Mouse (Mus musculus): Measurements from ENCODE around the gene Atp6v0e. TPM values are rescaled to one million over a fixed set of nuclear protein-coding genes. Genes with fewer than 3 reads are reported as not detected.

Atp6v0e gene
- total and polyA plus RNA-seq, 3 experiments = 190 to 422 (median 226) TPM

- H3K4me3 ChIP-seq (replicated peaks in 1 of 3; ENCODE audit: low read depth in 2 of 3, low read length in 2 of 3, poor library complexity in 1 of 3) = no peak overlapping the region
- H3K27me3 ChIP-seq (replicated peaks) = no peaks in the 10 kb centered on the region
- H3K4me2 ChIP-seq (ENCODE audit: insufficient read depth, low read depth, poor library complexity, severe bottlenecking) = no peak overlapping the region
- peaks cover 11 to 55% of the 10 kb centered on the region in 2 experiments; a peak in 3 of 4 replicates for H3K4me1 ChIP-seq (ENCODE audit: control insufficient read depth in 1 of 2, insufficient read depth in 2 of 2)
- DNase-seq (ENCODE audit: extremely low read depth) = no peak
- no peak overlapping the region for H3K9ac ChIP-seq (ENCODE audit: insufficient read depth, low read depth)
- peaks cover 69 to 92% of the 10 kb centered on the region in 2 experiments for H3K36me3 ChIP-seq (replicated peaks in 1 of 2; ENCODE audit: control insufficient read depth in 1 of 2, insufficient read depth in 1 of 2, low read length in 1 of 2)
- H3K9me3 ChIP-seq (replicated peaks; ENCODE audit: low read length) = no peaks in the 10 kb centered on the region
- TF ChIP-seq MYC (IDR thresholded peaks at IDR 0.05; ENCODE audit: low read depth, low read length) = no peak
- TF ChIP-seq HCFC1 (IDR thresholded peaks at IDR 0.05; ENCODE audit: low read depth, low read length) = no peak
- no peak for TF ChIP-seq RCOR1 (conservative IDR thresholded peaks at IDR 0.05; ENCODE audit: low read depth, low read length)
- no peak for TF ChIP-seq ETS1 (conservative IDR thresholded peaks at IDR 0.05; ENCODE audit: low read depth, low read length)
- no peak for TF ChIP-seq JUND (conservative IDR thresholded peaks at IDR 0.05; ENCODE audit: low read depth, low read length)
- no peak overlapping the region for H3K27ac ChIP-seq (ENCODE audit: insufficient read depth, low read depth)
- H3K79me2 ChIP-seq (replicated peaks; ENCODE audit: control insufficient read depth, extremely low read depth, insufficient read depth, poor library complexity, severe bottlenecking) = no peaks in the 10 kb centered on the region
- dilution Hi-C loops (cut with MboI; ENCODE audit: extremely low pct_ligation_motif_present, extremely low pct_unique_long_range_greater_than_20kb, low sequenced_read_pairs) (no loop called here), in situ Hi-C loops (cut with MboI; ENCODE audit: low pct_ligation_motif_present, low pct_unique_long_range_greater_than_20kb, low sequenced_read_pairs) (no loop called here)
These were observed 44.5 kb upstream of the Atp6v0e start for GRCm38 (mm10) chr17:26618498-26618897.

GRCm38 (mm10) chr17:26619577-26619976, 43.5 kb upstream of the Atp6v0e start:
- Histone ChIP-seq H3K4me2 (ENCODE audit: insufficient read depth, low read depth, poor library complexity, severe bottlenecking) (no peak overlapping the region), H3K79me2 (replicated peaks; ENCODE audit: control insufficient read depth, extremely low read depth, insufficient read depth, poor library complexity, severe bottlenecking) (no peaks in the 10 kb centered on the region), H3K4me1 (ENCODE audit: control insufficient read depth in 1 of 2, insufficient read depth in 2 of 2) (peaks cover 11 to 55% of the 10 kb centered on the region in 2 experiments; a peak in 3 of 4 replicates), H3K4me3 (replicated peaks in 1 of 3; ENCODE audit: low read depth in 2 of 3, low read length in 2 of 3, poor library complexity in 1 of 3) (no peak overlapping the region), H3K9me3 (replicated peaks; ENCODE audit: low read length) (no peaks in the 10 kb centered on the region), H3K27me3 (replicated peaks) (no peaks in the 10 kb centered on the region), H3K9ac (ENCODE audit: insufficient read depth, low read depth) (no peak overlapping the region), H3K27ac (ENCODE audit: insufficient read depth, low read depth) (no peak overlapping the region), H3K36me3 (replicated peaks in 1 of 2; ENCODE audit: control insufficient read depth in 1 of 2, insufficient read depth in 1 of 2, low read length in 1 of 2) (peaks cover 70 to 92% of the 10 kb centered on the region in 2 experiments)
- no peak for DNase-seq (ENCODE audit: extremely low read depth)
- dilution Hi-C loops (cut with MboI; ENCODE audit: extremely low pct_ligation_motif_present, extremely low pct_unique_long_range_greater_than_20kb, low sequenced_read_pairs) = no loop called here
- TF ChIP-seq MEF2A (IDR thresholded peaks at IDR 0.05; ENCODE audit: borderline replicate concordance, low read depth, low read length) = no peak
- no peak for TF ChIP-seq USF2 (conservative IDR thresholded peaks at IDR 0.05; ENCODE audit: low read depth, low read length)
- no peak for TF ChIP-seq RCOR1 (conservative IDR thresholded peaks at IDR 0.05; ENCODE audit: low read depth, low read length)
- TF ChIP-seq E2F4 (IDR thresholded peaks at IDR 0.05; ENCODE audit: insufficient replicate concordance, low read depth, low read length) = no peak
- no peak for TF ChIP-seq POLR2AphosphoS2 (IDR thresholded peaks at IDR 0.05; ENCODE audit: low read depth, low read length)
- no peak for TF ChIP-seq GABPA (IDR thresholded peaks at IDR 0.05; ENCODE audit: insufficient replicate concordance, low read depth, low read length)
- TF ChIP-seq KAT2A (IDR thresholded peaks at IDR 0.05; ENCODE audit: insufficient replicate concordance, low read length) = no peak
- no peak for TF ChIP-seq ELF1 (IDR thresholded peaks at IDR 0.05; ENCODE audit: low read depth, low read length)
- TF ChIP-seq PAX5 (IDR thresholded peaks at IDR 0.05; ENCODE audit: low read length) = no peak
- TF ChIP-seq MAFK (IDR thresholded peaks at IDR 0.05; ENCODE audit: insufficient replicate concordance, low read length) = no peak
- TF ChIP-seq POLR2A (IDR thresholded peaks at IDR 0.05; ENCODE audit: low read depth, low read length) = no peak
- TF ChIP-seq CHD1 (IDR thresholded peaks at IDR 0.05; ENCODE audit: low read depth, low read length) = no peak
- TF ChIP-seq IRF4 (IDR thresholded peaks at IDR 0.05; ENCODE audit: low read depth, low read length) = no peak
- TF ChIP-seq MXI1 (IDR thresholded peaks at IDR 0.05; ENCODE audit: low read depth, low read length) = no peak
- no peak for TF ChIP-seq ZC3H11A (IDR thresholded peaks at IDR 0.05; ENCODE audit: low read depth, low read length)
- no peak for TF ChIP-seq MAZ (IDR thresholded peaks at IDR 0.05; ENCODE audit: low read depth, low read length)
- no peak for TF ChIP-seq MYC (IDR thresholded peaks at IDR 0.05; ENCODE audit: low read depth, low read length)
- TF ChIP-seq BHLHE40 (IDR thresholded peaks at IDR 0.05; ENCODE audit: low read depth, low read length) = no peak
- in situ Hi-C loops (cut with MboI; ENCODE audit: low pct_ligation_motif_present, low pct_unique_long_range_greater_than_20kb, low sequenced_read_pairs) = no loop called here
